Mouse (Mus musculus) liver, embryonic 14.5 days (tissue): Measurements from ENCODE around the gene Tpst2. TPM values are rescaled to one million over a fixed set of nuclear protein-coding genes. Genes with fewer than 3 reads are reported as not detected.

ENCODE experiments used
- ATAC-seq: fragments of 200-750 bp; cut with Nextera tagmentation; 2 replicates; pipeline ENCODE4 v1.8.0; 2017; ENCODE audit warnings: moderate number of reproducible peaks, mild to moderate bottlenecking, moderate library complexity; ENCODE audit not compliant: insufficient read depth
- DNase-seq, 3 experiments: peaks; one replicate each; pipeline ENCODE4 v3.0.0-alpha.2; 2012 to 2013; ENCODE audit warnings: low read depth in 3 of 3, low spot score in 3 of 3
- H3K27ac ChIP-seq: fragments of 300-500 bp; sonication (generic); 2 replicates; pipeline ENCODE4 v1.5.1; 2014; ENCODE audit warnings: moderate library complexity, mild to moderate bottlenecking, control low read depth, inconsistent platforms
- H3K27me3 ChIP-seq: fragments of 300-500 bp; sonication (generic); 2 replicates; pipeline ENCODE4 v1.6.1; 2014; ENCODE audit warnings: mild to moderate bottlenecking, low read length, moderate library complexity; ENCODE audit not compliant: control insufficient read depth, insufficient read depth
- H3K36me3 ChIP-seq: fragments of 300-500 bp; sonication (generic); replicated peaks from 2 replicates; pipeline ENCODE4 v1.6.1; 2014; ENCODE audit warnings: low read depth; ENCODE audit not compliant: control insufficient read depth, insufficient read depth
- H3K4me1 ChIP-seq, 2 experiments: fragments of 200-500 bp in 1 of 2; fragments of 300-500 bp in 1 of 2; sonication (generic) in 1 of 2; replicated peaks; 2 replicates each; pipeline ENCODE4 v1.6.1; 2012 to 2014; ENCODE audit warnings: antibody characterized with exemption in 1 of 2, inconsistent platforms in 1 of 2, low read length in 1 of 2; ENCODE audit not compliant: control insufficient read depth in 2 of 2, insufficient read depth in 2 of 2
- H3K4me2 ChIP-seq: fragments of 300-500 bp; sonication (generic); 2 replicates; pipeline ENCODE4 v1.6.1; 2014; ENCODE audit warnings: low read depth, mild to moderate bottlenecking, control low read depth, moderate library complexity
- H3K4me3 ChIP-seq, 2 experiments: fragments of 200-500 bp in 1 of 2; fragments of 300-500 bp in 1 of 2; sonication (generic) in 1 of 2; 2 replicates each; pipeline ENCODE4 v1.5.1; 2012 to 2014; ENCODE audit warnings: low read depth in 2 of 2, low read length in 2 of 2, mild to moderate bottlenecking in 2 of 2, control low read depth in 1 of 2, inconsistent platforms in 1 of 2, moderate library complexity in 1 of 2; ENCODE audit not compliant: insufficient read depth in 1 of 2
- H3K9ac ChIP-seq: fragments of 300-500 bp; sonication (generic); replicated peaks from 2 replicates; pipeline ENCODE4 v1.6.1; 2014; ENCODE audit warnings: mild to moderate bottlenecking, control low read depth, moderate library complexity
- H3K9me3 ChIP-seq: fragments of 300-500 bp; sonication (generic); 2 replicates; pipeline ENCODE4 v1.6.1; 2016; ENCODE audit warnings: low read length, mixed read lengths; ENCODE audit not compliant: control insufficient read depth
- CTCF ChIP-seq: IDR thresholded peaks from 2 replicates; pipeline ENCODE4 v1.5.1; 2016; ENCODE audit warnings: antibody characterized with exemption, low read depth, control low read depth
- EP300 ChIP-seq: IDR thresholded peaks from 2 replicates; pipeline ENCODE4 v1.6.1; 2016; ENCODE audit warnings: antibody characterized with exemption, low read depth
- WGBS: fragments of 180-500 bp; shearing (Covaris S2); extraction: QIAGEN DNeasy Blood & Tissue Kit; methylation state at CpG from one replicate; pipeline ENCODE4 v1.1.7; 2014; ENCODE audit not compliant: insufficient replicate concordance; 5-methylcytosine and 5-hydroxymethylcytosine counted together
- polyA plus RNA-seq, 2 experiments: library from polyadenylated mRNA; depleted of rRNA in 1 of 2; stranded (reverse) in 1 of 2; unstranded in 1 of 2; fragments of >200 nt; fragmentation: Nextera tagmentation in 1 of 2; extraction: Ambion mirVana in 1 of 2; gene quantifications; 2 replicates each; pipeline versions ENCODE4 v1.2.1 to v1.2.3; 2012 to 2014

The Tpst2 gene
- polyA plus RNA-seq, 2 experiments, result 17.2 to 30.9 TPM

DNA sequence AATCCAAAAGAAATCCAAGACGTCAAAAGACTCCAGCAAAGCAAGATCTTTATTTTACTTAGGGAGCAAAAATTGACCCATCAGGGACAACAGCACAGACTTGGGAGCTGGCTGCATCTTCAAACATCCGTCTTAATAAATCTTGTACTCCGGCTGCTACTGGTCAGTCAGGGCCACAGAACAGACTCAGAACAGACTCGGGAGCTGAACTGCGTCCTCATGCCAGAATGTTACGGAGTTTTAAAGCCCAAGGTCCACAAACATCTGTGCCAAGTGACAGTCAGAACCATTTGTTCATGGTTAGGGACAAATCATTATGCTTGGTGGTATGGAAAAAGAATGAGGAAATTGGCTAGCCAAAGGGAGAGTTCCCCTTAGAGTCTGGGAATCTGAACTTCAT is 46.8 kb downstream of the Tpst2 start:
- peaks cover 18 to 27% of the 10 kb centered on the region in 2 experiments for H3K4me1 ChIP-seq
- H3K4me2 ChIP-seq, result no peak overlapping the region
- H3K9me3 ChIP-seq, result no peaks in the 10 kb centered on the region
- no peak overlapping the region for H3K4me3 ChIP-seq
- no peaks in the 10 kb centered on the region for H3K27me3 ChIP-seq
- no peaks in the 10 kb centered on the region for H3K36me3 ChIP-seq
- no peak for TF ChIP-seq CTCF
- no peak for TF ChIP-seq EP300
- no peak for ATAC-seq
- H3K27ac ChIP-seq, result no peak overlapping the region
- no peak overlapping the region for H3K9ac ChIP-seq
- WGBS, result 82% methylated on average over 6 of the region's 6 CpGs
- no peak for DNase-seq

DNA sequence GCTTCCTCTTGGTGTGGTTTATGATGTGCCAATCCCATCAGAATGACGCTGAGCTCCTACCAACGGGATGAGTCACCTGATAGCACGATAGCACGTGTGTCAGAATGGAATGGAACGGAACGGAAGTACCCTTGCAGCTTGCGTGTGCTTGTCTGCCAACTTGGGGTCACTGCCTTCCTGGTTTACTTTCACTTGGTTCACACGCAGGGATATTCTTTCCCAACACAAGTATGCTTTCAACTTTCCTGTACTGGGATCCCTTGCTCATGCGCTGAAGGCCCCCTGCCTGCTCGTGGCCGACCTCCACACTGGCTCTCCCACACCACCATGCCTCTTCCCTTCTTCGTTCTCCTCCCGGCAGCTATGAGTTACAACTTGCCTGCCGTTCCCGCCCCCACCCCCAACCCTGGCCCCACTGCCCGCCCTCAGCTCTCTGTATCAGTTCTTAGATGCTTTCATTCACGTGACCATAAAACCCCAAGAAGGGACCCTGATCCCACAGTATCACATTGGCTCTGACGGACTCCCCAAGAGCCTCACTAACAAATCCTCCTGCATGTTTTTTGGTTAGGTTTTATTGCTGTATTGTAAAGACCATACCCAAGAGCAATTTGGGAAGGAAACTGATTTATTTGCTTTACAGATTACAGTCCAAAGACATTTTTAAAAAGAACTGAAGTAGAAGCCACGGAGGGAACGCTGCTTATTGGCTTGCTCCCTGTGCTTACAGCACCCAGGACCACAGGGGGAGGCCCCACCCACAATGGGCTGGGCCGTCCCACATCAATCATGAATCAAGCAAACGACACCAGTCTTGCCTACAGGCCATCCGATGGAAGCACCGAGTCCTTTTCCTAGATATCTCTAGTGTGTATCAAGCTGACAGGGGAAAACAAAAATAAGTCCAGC is 48.4 kb downstream of the Tpst2 start:
- peaks cover 4% of the 10 kb centered on the region for H3K36me3 ChIP-seq
- peak; percentile 87 for ATAC-seq

DNA sequence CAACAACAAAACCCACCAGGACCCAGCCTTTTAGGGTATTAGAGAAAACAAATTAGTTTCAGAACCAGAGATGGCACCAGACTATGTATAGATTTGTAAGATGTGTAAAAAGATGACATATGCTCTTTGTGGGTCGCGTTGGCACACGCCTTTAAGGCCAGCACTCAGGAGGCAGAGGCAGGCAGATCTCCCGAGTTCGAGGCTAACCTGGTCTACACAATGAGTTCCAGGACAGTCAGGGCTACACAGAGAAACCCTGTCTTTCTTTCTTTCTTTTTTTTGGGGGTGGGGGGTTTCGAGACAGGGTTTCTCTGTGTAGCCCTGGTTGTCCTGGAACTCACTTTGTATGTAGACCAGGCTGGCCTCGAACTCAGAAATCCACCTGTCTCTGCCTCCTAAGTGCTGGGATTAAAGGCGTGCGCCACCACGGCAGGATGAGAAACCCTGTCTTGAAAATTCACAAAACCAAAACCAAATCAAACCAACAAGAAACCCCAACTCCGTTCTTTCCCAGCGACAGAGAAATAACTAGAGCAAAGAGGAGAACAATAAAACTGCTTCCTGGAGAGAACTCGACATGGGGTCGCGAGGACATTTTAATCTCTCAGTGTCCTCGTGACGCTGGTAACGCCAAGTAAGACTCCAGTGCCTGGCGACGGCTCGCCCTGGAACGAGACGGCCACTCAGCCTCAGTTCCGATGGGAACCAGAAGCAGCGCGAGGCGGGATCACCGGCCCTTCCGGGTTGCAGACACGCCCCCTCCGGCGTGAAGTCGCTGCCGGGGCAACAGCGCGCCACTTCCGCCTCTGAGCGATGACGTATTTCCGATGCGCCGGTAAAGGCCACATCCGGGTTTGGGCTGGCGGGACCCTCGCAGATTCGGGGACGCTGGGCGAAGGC is 49.3 kb downstream of the Tpst2 start, which contains the start of gene Tfip11:
TSS of gene Tfip11 (plus strand) at position 813 of the 900 bp plus-strand sequence.
- Histone ChIP-seq H3K4me3 (peak within 1 kb of the TSS; percentile 81 to 96), H3K4me1 (peaks cover 18 to 20% of the 10 kb centered on the region in 2 experiments), H3K9me3 (no peaks in the 10 kb centered on the region), H3K9ac (peak within 1 kb of the TSS; percentile 81), H3K36me3 (peaks cover 4% of the 10 kb centered on the region), H3K27ac (peak within 1 kb of the TSS; percentile 31), H3K4me2 (peak within 1 kb of the TSS; percentile 78), H3K27me3 (no peaks in the 10 kb centered on the region)
- TF ChIP-seq EP300 (no peak), CTCF (peak; percentile 33; the same call in 1 of the 2 replicates)
- WGBS, result 5% methylated on average over 48 of the region's 48 CpGs
- peak; percentile 83 to 86 (median 84) for DNase-seq
- peak; percentile 71 for ATAC-seq

More for the DNA sequence above, 48.4 kb downstream of the Tpst2 start:
- H3K9me3 ChIP-seq, result no peaks in the 10 kb centered on the region
- peak overlapping the region; percentile 81 to 96 for H3K4me3 ChIP-seq
- peaks cover 18 to 21% of the 10 kb centered on the region in 2 experiments for H3K4me1 ChIP-seq
- DNase-seq, result peak; percentile 68 to 75 (median 69)
- H3K27ac ChIP-seq, result peak overlapping the region; percentile 31
- no peaks in the 10 kb centered on the region for H3K27me3 ChIP-seq
- 7% methylated on average over 24 of the region's 24 CpGs for WGBS
- no peak for TF ChIP-seq CTCF
- no peak for TF ChIP-seq EP300
- H3K4me2 ChIP-seq, result peak overlapping the region; percentile 78
- peak overlapping the region; percentile 54 for H3K9ac ChIP-seq

DNA sequence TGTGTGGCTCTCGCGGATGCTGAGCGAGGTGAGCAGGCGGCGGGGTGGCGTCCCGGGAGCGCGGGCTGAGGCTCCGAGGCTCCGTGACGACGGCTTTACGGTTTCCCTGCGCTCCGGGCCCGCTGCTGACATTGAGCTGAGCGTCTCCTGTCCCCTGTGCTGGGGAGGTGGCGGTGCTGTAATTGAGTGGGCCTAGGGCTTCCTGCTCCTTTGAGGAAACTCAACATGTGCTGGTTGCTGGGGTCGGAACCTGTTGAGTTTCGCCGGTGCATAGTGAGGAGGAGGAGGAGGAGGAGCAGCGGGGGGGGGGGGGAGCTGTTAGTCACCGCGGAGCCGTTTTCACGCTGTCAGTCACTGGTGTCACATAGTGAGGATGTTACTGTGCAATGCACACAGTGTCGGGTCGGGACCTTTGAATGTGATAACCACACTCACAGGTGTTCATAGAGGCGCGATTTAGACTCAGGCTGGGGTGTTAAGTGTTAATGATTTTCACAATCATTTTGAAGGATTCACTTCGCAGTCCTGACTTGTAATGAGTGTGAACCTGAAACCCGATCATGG is 50.0 kb downstream of the Tpst2 start:
- Histone ChIP-seq H3K4me1 (peaks cover 18 to 20% of the 10 kb centered on the region in 2 experiments), H3K36me3 (peaks cover 9% of the 10 kb centered on the region), H3K27me3 (no peaks in the 10 kb centered on the region), H3K4me2 (peak overlapping the region; percentile 78), H3K9ac (peak overlapping the region; percentile 81), H3K9me3 (no peaks in the 10 kb centered on the region), H3K27ac (0 out of 2 replicates have a peak overlapping the region, but pooled peaks have one; percentile 22), H3K4me3 (peak overlapping the region; percentile 81 to 96)
- ATAC-seq (peak; percentile 19), DNase-seq (no peak)
- no peak for TF ChIP-seq EP300
- under 1% methylated on average over 32 of the region's 33 CpGs for WGBS
